Mouse (Mus musculus) hindbrain, embryonic 11.5 days (tissue): Measurements from ENCODE around the gene Shisa5. TPM values are rescaled to one million over a fixed set of nuclear protein-coding genes. Genes with fewer than 3 reads are reported as not detected.

Source experiments
- ATAC-seq: fragments of 200-750 bp; cut with Nextera tagmentation; 2 replicates; pipeline ENCODE4 v1.8.0; 2017; ENCODE audit warnings: mild to moderate bottlenecking, moderate TSS enrichment, moderate library complexity; ENCODE audit not compliant: low FRiP score
- DNase-seq: peaks from one replicate; pipeline ENCODE4 v3.0.0-alpha.2; 2015; ENCODE audit warnings: low spot score
- H3K27ac ChIP-seq: fragments of 300-500 bp; sonication (generic); 2 replicates; pipeline ENCODE4 v1.5.1; 2014; ENCODE audit warnings: mild to moderate bottlenecking, low read depth, low read length
- H3K27me3 ChIP-seq: fragments of 300-500 bp; sonication (generic); 2 replicates; pipeline ENCODE4 v1.6.1; 2014; ENCODE audit warnings: mild to moderate bottlenecking, low read length, moderate library complexity, mixed read lengths; ENCODE audit not compliant: control insufficient read depth, insufficient read depth
- H3K36me3 ChIP-seq: fragments of 300-500 bp; sonication (generic); 2 replicates; pipeline ENCODE4 v1.6.1; 2014; ENCODE audit warnings: mild to moderate bottlenecking, low read length, moderate library complexity, mixed read lengths; ENCODE audit not compliant: control insufficient read depth, insufficient read depth
- H3K4me1 ChIP-seq: fragments of 300-500 bp; sonication (generic); replicated peaks from 2 replicates; pipeline ENCODE4 v1.6.1; 2014; ENCODE audit warnings: low read length, mixed read lengths; ENCODE audit not compliant: control insufficient read depth, insufficient read depth
- H3K4me2 ChIP-seq: fragments of 300-500 bp; sonication (generic); replicated peaks from 2 replicates; pipeline ENCODE4 v1.6.1; 2014; ENCODE audit warnings: mild to moderate bottlenecking, low read depth, low read length
- H3K4me3 ChIP-seq: fragments of 300-500 bp; sonication (generic); 2 replicates; pipeline ENCODE4 v1.5.1; 2014; ENCODE audit warnings: low read depth, low read length
- H3K9ac ChIP-seq: fragments of 300-500 bp; sonication (generic); 2 replicates; pipeline ENCODE4 v1.6.1; 2014; ENCODE audit warnings: low read depth, low read length
- H3K9me3 ChIP-seq: fragments of 300-500 bp; sonication (generic); 2 replicates; pipeline ENCODE4 v1.6.1; 2016; ENCODE audit warnings: low read length; ENCODE audit not compliant: control insufficient read depth
- WGBS: fragments of 180-500 bp; shearing (Covaris S2); extraction: QIAGEN DNeasy Blood & Tissue Kit; methylation state at CpG from one replicate; pipeline ENCODE4 v1.1.7; 2014; 5-methylcytosine and 5-hydroxymethylcytosine counted together
- polyA plus RNA-seq: library from polyadenylated mRNA; unstranded; fragments of >200 nt; fragmentation: Nextera tagmentation; extraction: Ambion mirVana; gene quantifications from 2 replicates; pipeline ENCODE4 v1.2.1, GENCODE M21; 2014

Shisa5 gene
- polyA plus RNA-seq, 1 experiment from 2014 or later, result 33.4 TPM

- WGBS, result 88% methylated on average over 9 of the region's 9 CpGs
- Histone ChIP-seq H3K9ac (no peak overlapping the region), H3K36me3 (peaks cover 20% of the 10 kb centered on the region), H3K4me2 (no peak overlapping the region), H3K27ac (no peak overlapping the region), H3K4me1 (no peaks in the 10 kb centered on the region), H3K9me3 (no peaks in the 10 kb centered on the region), H3K27me3 (no peaks in the 10 kb centered on the region), H3K4me3 (no peak overlapping the region)
- DNase-seq (no peak), ATAC-seq (no peak)
Observed at GRCm38 (mm10) chr9:109104083-109104482, 65.7 kb downstream of the Shisa5 start.

- no peak overlapping the region for H3K9ac ChIP-seq
- DNase-seq (no peak), ATAC-seq (no peak)
- no peaks in the 10 kb centered on the region for H3K9me3 ChIP-seq
- no peak overlapping the region for H3K4me2 ChIP-seq
- no peaks in the 10 kb centered on the region for H3K27me3 ChIP-seq
- WGBS, result 86% methylated on average over 12 of the region's 12 CpGs
- no peak overlapping the region for H3K4me3 ChIP-seq
- no peaks in the 10 kb centered on the region for H3K4me1 ChIP-seq
- H3K36me3 ChIP-seq, result peaks cover 20% of the 10 kb centered on the region
- H3K27ac ChIP-seq, result no peak overlapping the region
Observed at GRCm38 (mm10) chr9:109105011-109105410, 66.6 kb downstream of the Shisa5 start.

- H3K9ac ChIP-seq, result no peak overlapping the region
- DNase-seq (no peak), ATAC-seq (no peak)
- H3K4me3 ChIP-seq, result no peak overlapping the region
- peaks cover 19% of the 10 kb centered on the region for H3K36me3 ChIP-seq
- no peaks in the 10 kb centered on the region for H3K27me3 ChIP-seq
- no peak overlapping the region for H3K4me2 ChIP-seq
- H3K9me3 ChIP-seq, result no peaks in the 10 kb centered on the region
- H3K27ac ChIP-seq, result no peak overlapping the region
- WGBS, result 93% methylated on average over 12 of the region's 12 CpGs
- no peaks in the 10 kb centered on the region for H3K4me1 ChIP-seq
Observed at GRCm38 (mm10) chr9:109105648-109106047, 67.3 kb downstream of the Shisa5 start.

GRCm38 (mm10) chr9:109107341-109107740 is 69.0 kb downstream of the Shisa5 start:
- Histone ChIP-seq H3K4me3 (no peak overlapping the region), H3K4me1 (no peaks in the 10 kb centered on the region), H3K9me3 (no peaks in the 10 kb centered on the region), H3K36me3 (peaks cover 30% of the 10 kb centered on the region), H3K27ac (no peak overlapping the region), H3K27me3 (no peaks in the 10 kb centered on the region), H3K4me2 (no peak overlapping the region), H3K9ac (no peak overlapping the region)
- no peak for ATAC-seq
- WGBS, result 92% methylated on average over 3 of the region's 6 CpGs
- DNase-seq, result no peak

Other genes with a start within 250 kb of the Shisa5 start
- 10.5 and 13.0 TPM in 2 replicates for gene Nckipsd, start 230.2 kb upstream of the Shisa5 start, polyA plus RNA-seq
- gene Celsr3, start 212.2 kb upstream of the Shisa5 start, polyA plus RNA-seq, result 10.1 and 16.8 TPM in 2 replicates
- gene Slc26a6, start 185.3 kb upstream of the Shisa5 start, polyA plus RNA-seq, result 9.8 and 13.7 TPM in 2 replicates
- gene Tmem89, start 123.9 kb upstream of the Shisa5 start, polyA plus RNA-seq, result 0.22 and 0.60 TPM in 2 replicates
- gene Uqcrc1, start 101.9 kb upstream of the Shisa5 start, polyA plus RNA-seq, result 354 and 388 TPM in 2 replicates
- gene Col7a1, start 85.0 kb upstream of the Shisa5 start, polyA plus RNA-seq, result 1.2 and 2.6 TPM in 2 replicates
- not detected in 2 replicates for gene Ucn2, start 52.6 kb upstream of the Shisa5 start, polyA plus RNA-seq
- 10.9 and 12.8 TPM in 2 replicates for gene Pfkfb4, start 46.8 kb upstream of the Shisa5 start, polyA plus RNA-seq
- gene Trex1, start 21.2 kb downstream of the Shisa5 start, polyA plus RNA-seq, result 7.5 and 9.7 TPM in 2 replicates
- gene Atrip, start 35.6 kb downstream of the Shisa5 start, polyA plus RNA-seq, result 26.0 TPM in 2 replicates
- 11.0 and 12.3 TPM in 2 replicates for gene Ccdc51, start 43.9 kb downstream of the Shisa5 start, polyA plus RNA-seq
- 756 and 774 TPM in 2 replicates for gene Tma7, start 44.0 kb downstream of the Shisa5 start, polyA plus RNA-seq
- gene Plxnb1, start 56.8 kb downstream of the Shisa5 start, polyA plus RNA-seq, result 16.9 and 18.2 TPM in 2 replicates
- gene Fbxw21, start 123.5 kb downstream of the Shisa5 start, polyA plus RNA-seq, result not detected in 2 replicates
- not detected in 2 replicates for gene Fbxw13, start 157.4 kb downstream of the Shisa5 start, polyA plus RNA-seq
- not detected in 2 replicates for gene Fbxw20, start 196.2 kb downstream of the Shisa5 start, polyA plus RNA-seq
- not detected in 2 replicates for gene Fbxw14, start 249.1 kb downstream of the Shisa5 start, polyA plus RNA-seq